Mouse (Mus musculus) liver, adult 2 months (tissue): Measurements from ENCODE around the gene Rasgrp4.

ENCODE experiments used
- CTCF ChIP-seq: fragments of 200-500 bp; IDR thresholded peaks from 2 replicates; pipeline ENCODE4 v1.5.1; 2011; ENCODE audit warnings: low read depth, low read length, control low read depth
- POLR2A ChIP-seq: fragments of 200-500 bp; IDR thresholded peaks from 2 replicates; pipeline ENCODE4 v1.6.1; 2011; ENCODE audit warnings: low read length, control low read depth; ENCODE audit not compliant: insufficient read depth; ENCODE audit errors: extremely low read depth

- TF ChIP-seq CTCF: no peak
- no peak for TF ChIP-seq POLR2A
Observed at GRCm38 (mm10) chr7:29168121-29168695, 33.6 kb downstream of the Rasgrp4 start.
